Mouse (Mus musculus) lung, postnatal 0 days (tissue): ENCODE data around the gene Laptm5.
A peak's percentile ranks its signal among the peaks of the same experiment; 100 is the strongest.

Source experiments
- CTCF ChIP-seq: IDR thresholded peaks from 2 replicates; pipeline ENCODE4 v1.5.1; 2016; ENCODE audit warnings: antibody characterized with exemption, mild to moderate bottlenecking
- EP300 ChIP-seq: IDR thresholded peaks from 2 replicates; pipeline ENCODE4 v1.6.1; 2016; ENCODE audit warnings: antibody characterized with exemption, mild to moderate bottlenecking, control low read depth

DNA sequence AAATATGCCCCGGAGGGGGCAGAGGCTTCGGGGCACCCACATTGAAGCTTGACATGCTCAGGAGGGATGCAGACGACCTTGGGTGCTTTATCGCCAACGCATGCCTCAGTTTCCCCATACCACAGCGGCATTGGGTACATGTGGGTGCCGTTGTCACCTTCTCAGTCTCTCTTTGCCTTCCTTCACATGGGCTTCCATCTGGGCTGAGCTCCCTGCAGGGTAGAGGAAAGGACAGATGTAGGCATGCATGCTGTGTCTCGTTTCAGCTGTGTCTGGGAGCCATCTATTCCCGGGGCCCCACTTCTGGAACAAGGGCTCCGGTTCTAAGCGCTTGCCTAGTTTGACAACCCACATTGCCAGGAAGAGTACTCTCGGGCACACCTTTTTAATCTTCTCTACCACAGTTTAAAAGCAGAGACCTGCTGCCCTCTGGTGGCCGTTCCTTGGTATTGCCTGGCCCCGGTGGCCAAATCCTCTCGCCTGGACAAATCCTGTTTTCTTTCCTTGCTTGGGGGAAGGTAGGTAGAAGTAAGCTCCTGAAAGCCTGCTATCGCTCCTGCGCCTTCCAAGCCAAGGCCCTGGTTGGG lies 20.8 kb upstream of the Laptm5 start:
- TF ChIP-seq EP300 (no peak), CTCF (peak; percentile 93)
